Mouse (Mus musculus): ENCODE measurements around the gene Gm9857.
A peak's percentile ranks its signal among the peaks of the same experiment; 100 is the strongest.

Gene Gm9857

GRCm38 (mm10) chr3:108925677-108926076 is 14.6 kb downstream of the Gm9857 start:
- DNase-seq (ENCODE audit: low read depth, low spot score): no peak

GRCm38 (mm10) chr3:108921822-108922221 is 18.4 kb downstream of the Gm9857 start:
- no peak for DNase-seq (ENCODE audit: low read depth, low spot score)

- DNase-seq (ENCODE audit: low read depth, low spot score): no peak
Measured at GRCm38 (mm10) chr3:108920442-108921070, 19.7 kb downstream of the Gm9857 start.

GRCm38 (mm10) chr3:108918852-108919251 is 21.4 kb downstream of the Gm9857 start:
- no peak for DNase-seq (ENCODE audit: low read depth, low spot score)

GRCm38 (mm10) chr3:108917986-108918385 is 22.3 kb downstream of the Gm9857 start:
- DNase-seq (ENCODE audit: low read depth, low spot score): no peak

- DNase-seq (ENCODE audit: low read depth, low spot score): no peak
Measured at GRCm38 (mm10) chr3:108916857-108917256, 23.4 kb downstream of the Gm9857 start.

- DNase-seq (ENCODE audit: low read depth, low spot score): no peak
Measured at GRCm38 (mm10) chr3:108915999-108916398, 24.2 kb downstream of the Gm9857 start.

GRCm38 (mm10) chr3:108911548-108912413 is 28.5 kb downstream of the Gm9857 start, which contains the start of gene Prpf38b:
Prpf38b (minus strand) TSS chr3:108911727.
- peak; percentile 98 for DNase-seq (ENCODE audit: low read depth, low spot score)

- peak; percentile 94 for DNase-seq (ENCODE audit: low read depth, low spot score)
Measured at GRCm38 (mm10) chr3:108911081-108911547, 29.1 kb downstream of the Gm9857 start.

- DNase-seq (ENCODE audit: low read depth, low spot score): peak; percentile 37
Measured at GRCm38 (mm10) chr3:108910303-108911080, 29.8 kb downstream of the Gm9857 start.

- DNase-seq (ENCODE audit: low read depth, low spot score): no peak
Measured at GRCm38 (mm10) chr3:108902934-108903333, 37.3 kb downstream of the Gm9857 start.

GRCm38 (mm10) chr3:108902038-108902437 is 38.2 kb downstream of the Gm9857 start:
- peak; percentile 45 for DNase-seq (ENCODE audit: low read depth, low spot score)

- DNase-seq (ENCODE audit: low read depth, low spot score): no peak
Measured at GRCm38 (mm10) chr3:108900681-108901080, 39.6 kb downstream of the Gm9857 start.

GRCm38 (mm10) chr3:108900147-108900546 is 40.1 kb downstream of the Gm9857 start:
- DNase-seq (ENCODE audit: low read depth, low spot score): peak; percentile 21

- no peak for DNase-seq (ENCODE audit: low read depth, low spot score)
Measured at GRCm38 (mm10) chr3:108898640-108899039, 41.6 kb downstream of the Gm9857 start.

GRCm38 (mm10) chr3:108892914-108893313 is 47.3 kb downstream of the Gm9857 start:
- DNase-seq (ENCODE audit: low read depth, low spot score): no peak

- DNase-seq (ENCODE audit: low read depth, low spot score): no peak
Measured at GRCm38 (mm10) chr3:108892080-108892479, 48.2 kb downstream of the Gm9857 start.

All from CD4-positive, CD25-positive, alpha-beta regulatory T cell, adult 2 months (primary cell).